Mouse (Mus musculus): Measurements from ENCODE around the gene Ism2. TPM values are rescaled to one million over a fixed set of nuclear protein-coding genes. Genes with fewer than 3 reads are reported as not detected.

Ism2 gene
- total and polyA plus RNA-seq, 3 experiments, result not detected

DNA sequence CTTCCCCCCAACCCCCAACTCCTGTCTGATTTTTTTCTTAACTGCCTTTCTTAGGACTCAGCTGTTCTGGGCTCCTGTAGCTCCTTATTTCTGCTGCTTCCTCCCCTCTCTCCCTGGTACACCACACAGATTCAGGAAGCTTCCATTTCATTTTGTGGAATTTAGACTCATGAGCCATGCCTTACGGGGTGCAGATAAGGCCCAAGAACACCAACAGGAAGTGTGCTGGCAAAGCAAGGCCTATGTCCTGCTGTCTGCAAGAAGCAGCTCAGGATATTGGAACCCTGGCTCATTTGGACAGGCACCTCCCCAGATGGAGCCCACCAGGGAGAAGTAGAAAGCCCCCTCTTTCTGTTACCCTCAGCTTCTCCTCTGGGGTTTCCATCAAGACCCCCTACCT, 17.7 kb downstream of the Ism2 start:
- no peak overlapping the region for H3K4me3 ChIP-seq (ENCODE audit: control insufficient read depth in 1 of 2, insufficient read depth in 1 of 2, low read depth in 2 of 2, low read length in 2 of 2)
- no peak for TF ChIP-seq RAD21 (IDR thresholded peaks at IDR 0.05; ENCODE audit: low read depth, low read length)
- TF ChIP-seq ZNF384 (IDR thresholded peaks at IDR 0.05; ENCODE audit: low read depth, low read length), result no peak
- TF ChIP-seq ZC3H11A (IDR thresholded peaks at IDR 0.05; ENCODE audit: low read depth, low read length), result no peak
- TF ChIP-seq GATA1 (IDR thresholded peaks at IDR 0.05; ENCODE audit: low read depth, low read length), result 0 out of 2 replicates have a peak, but pooled peaks have one; percentile 11
- H3K36me3 ChIP-seq (ENCODE audit: control insufficient read depth in 1 of 2, insufficient read depth in 2 of 2, low read length in 2 of 2), result peaks cover 0 to 8% of the 10 kb centered on the region in 2 experiments; a peak in 2 of 4 replicates
- peak; percentile 28 for DNase-seq (ENCODE audit: low read depth, low spot score)
- no peak overlapping the region for H3K27ac ChIP-seq (ENCODE audit: control insufficient read depth, low read depth, low read length)
- no peak overlapping the region for H3K9ac ChIP-seq (ENCODE audit: control insufficient read depth, low read depth, low read length, poor library complexity, severe bottlenecking)
- H3K79me2 ChIP-seq (ENCODE audit: control insufficient read depth, insufficient read depth, low read length, poor library complexity), result no peaks in the 10 kb centered on the region
- no peaks in the 10 kb centered on the region for H3K9me3 ChIP-seq (replicated peaks; ENCODE audit: insufficient read depth, low read length)
- peaks cover 2 to 14% of the 10 kb centered on the region in 2 experiments; a peak in 3 of 4 replicates for H3K4me1 ChIP-seq (ENCODE audit: control insufficient read depth in 1 of 2, insufficient read depth in 2 of 2, low read length in 2 of 2)
- H3K27me3 ChIP-seq (ENCODE audit: control insufficient read depth in 1 of 2, insufficient read depth in 2 of 2, low read length in 2 of 2), result no peaks in the 10 kb centered on the region

DNA sequence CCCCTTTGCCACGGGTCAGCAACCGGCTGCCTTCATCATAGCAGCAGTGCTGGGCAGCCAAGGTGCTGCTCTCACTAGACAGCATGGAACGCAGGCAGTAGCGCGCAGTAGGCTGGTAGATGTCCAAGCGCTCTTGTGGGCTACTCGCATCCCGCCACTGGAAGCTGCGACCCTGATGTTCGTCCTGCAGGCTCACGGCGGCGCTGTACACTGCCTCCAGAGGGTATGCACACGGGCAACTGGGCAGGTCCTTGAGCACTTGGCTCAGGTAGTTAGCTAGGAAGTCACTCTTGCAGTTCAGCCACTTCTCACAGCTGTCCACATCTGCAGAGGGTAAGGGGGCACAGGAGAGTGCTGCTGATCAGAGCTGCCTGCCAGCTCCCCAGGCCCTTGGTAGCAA, 19.6 kb downstream of the Ism2 start:
- TF ChIP-seq MAZ (IDR thresholded peaks at IDR 0.05; ENCODE audit: low read depth, low read length), result no peak
- no peak for TF ChIP-seq USF1 (IDR thresholded peaks at IDR 0.05; ENCODE audit: low read depth, low read length)
- no peak for TF ChIP-seq MXI1 (IDR thresholded peaks at IDR 0.05; ENCODE audit: low read depth, low read length)
- TF ChIP-seq POLR2AphosphoS2 (IDR thresholded peaks at IDR 0.05; ENCODE audit: low read length), result no peak
- no peak for TF ChIP-seq NRF1 (IDR thresholded peaks at IDR 0.05; ENCODE audit: insufficient read depth, low read depth, low read length, poor library complexity, severe bottlenecking)
- no peak for TF ChIP-seq RAD21 (IDR thresholded peaks at IDR 0.05; ENCODE audit: low read depth, low read length)
- no peak for TF ChIP-seq MAFK (IDR thresholded peaks at IDR 0.05; ENCODE audit: borderline replicate concordance, low read depth, low read length)
- TF ChIP-seq HCFC1 (IDR thresholded peaks at IDR 0.05; ENCODE audit: low read depth, low read length), result no peak
- TF ChIP-seq EP300 (IDR thresholded peaks at IDR 0.05; ENCODE audit: low read depth in 1 of 2, low read length in 2 of 2), result no peak
- TF ChIP-seq ELF1 (IDR thresholded peaks at IDR 0.05; ENCODE audit: low read depth, low read length), result no peak
- TF ChIP-seq KAT2A (conservative IDR thresholded peaks at IDR 0.05; ENCODE audit: low read depth, low read length), result no peak
- no peak for TF ChIP-seq ETS1 (IDR thresholded peaks at IDR 0.05; ENCODE audit: low read depth, low read length)
- no peak for TF ChIP-seq TAL1 (IDR thresholded peaks at IDR 0.05; ENCODE audit: low read length)
- no peak for TF ChIP-seq MYB (IDR thresholded peaks at IDR 0.05; ENCODE audit: low read depth, low read length)
- TF ChIP-seq POLR2A (IDR thresholded peaks at IDR 0.05; ENCODE audit: control insufficient read depth in 1 of 2, insufficient read depth in 1 of 2, low read depth in 1 of 2, low read length in 2 of 2, poor library complexity in 1 of 2), result no peak
- H3K9ac ChIP-seq (ENCODE audit: control insufficient read depth, low read depth, low read length, poor library complexity, severe bottlenecking), result no peak overlapping the region
- H3K79me2 ChIP-seq (ENCODE audit: control insufficient read depth, insufficient read depth, low read length, poor library complexity), result no peaks in the 10 kb centered on the region
- H3K4me3 ChIP-seq (ENCODE audit: control insufficient read depth in 1 of 2, insufficient read depth in 1 of 2, low read depth in 2 of 2, low read length in 2 of 2), result no peak overlapping the region
- no peak for DNase-seq (ENCODE audit: low read depth, low spot score)
- no peaks in the 10 kb centered on the region for H3K27me3 ChIP-seq (ENCODE audit: control insufficient read depth in 1 of 2, insufficient read depth in 2 of 2, low read length in 2 of 2)
- H3K9me3 ChIP-seq (replicated peaks; ENCODE audit: insufficient read depth, low read length), result no peaks in the 10 kb centered on the region
- H3K36me3 ChIP-seq (ENCODE audit: control insufficient read depth in 1 of 2, insufficient read depth in 2 of 2, low read length in 2 of 2), result peaks cover 6 to 14% of the 10 kb centered on the region in 2 experiments
- H3K4me1 ChIP-seq (ENCODE audit: control insufficient read depth in 1 of 2, insufficient read depth in 2 of 2, low read length in 2 of 2), result peaks cover 2 to 14% of the 10 kb centered on the region in 2 experiments; a peak in 3 of 4 replicates
- H3K27ac ChIP-seq (ENCODE audit: control insufficient read depth, low read depth, low read length), result no peak overlapping the region

All from MEL (cell line).